Mouse (Mus musculus) left cerebral cortex, adult 11 months (tissue): ENCODE measurements at regions not wholly inside any gene's neighbourhood (a gene's known extent, or its start where the extent isn't known, plus 50 kb on each side); places are given as distances from the start of the nearest gene placed in this dataset.
"Not testable (repeated sequence)": the region's sequence is repeated elsewhere in the genome, so short reads cannot be mapped to it uniquely, and the experiment has no call there.

Source experiments
- DNase-seq: peaks from one replicate; pipeline ENCODE4 v3.0.0; 2022; ENCODE audit warnings: low spot score

DNA sequence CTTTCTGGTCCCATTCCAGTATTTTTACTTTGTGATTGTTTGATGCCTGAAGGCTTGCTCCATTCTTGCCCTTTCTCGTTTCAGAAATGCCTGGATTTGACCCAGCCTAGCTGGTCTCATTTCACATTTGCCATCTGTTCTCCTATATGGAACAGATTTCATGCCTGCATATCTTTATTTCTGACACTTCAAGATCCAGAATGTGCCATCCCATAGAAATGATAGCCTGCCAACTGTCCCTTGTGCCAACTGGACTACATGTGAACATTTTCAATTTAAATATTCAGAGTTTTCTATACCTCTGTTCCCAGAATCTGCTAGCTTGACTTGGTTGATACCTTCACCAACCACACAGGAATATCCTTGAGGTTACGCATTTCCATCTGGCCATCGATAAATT is 669.0 kb downstream of the Fscb start:
- no peak for DNase-seq

- no peak for DNase-seq
Measured at GRCm38 (mm10) chr12:63804008-63804407, 670.5 kb downstream of the Fscb start.

- DNase-seq: peak; percentile 33
Measured at GRCm38 (mm10) chr12:63791667-63792066, 682.8 kb downstream of the Fscb start.

- DNase-seq: no peak
Measured at GRCm38 (mm10) chr12:63777874-63778273, 696.6 kb downstream of the Fscb start.

- DNase-seq: not testable (repeated sequence)
Measured at GRCm38 (mm10) chr12:63761073-63761472, 713.4 kb downstream of the Fscb start.
